Mouse (Mus musculus) liver, postnatal 0 days (tissue): ENCODE measurements at regions not wholly inside any gene's neighbourhood (a gene's known extent, or its start where the extent isn't known, plus 50 kb on each side); places are given as distances from the start of the nearest gene placed in this dataset.

Source experiments
- ATAC-seq: fragments of 200-750 bp; cut with Nextera tagmentation; 2 replicates; pipeline ENCODE4 v1.8.0; 2017; ENCODE audit warnings: mild to moderate bottlenecking, moderate library complexity
- DNase-seq: peaks from one replicate; pipeline ENCODE4 v3.0.0-alpha.2; 2016
- H3K27ac ChIP-seq: fragments of 300-500 bp; sonication (generic); 2 replicates; pipeline ENCODE4 v1.5.1; 2014; ENCODE audit warnings: antibody characterized with exemption, moderate library complexity, mild to moderate bottlenecking, low read depth
- H3K27me3 ChIP-seq: fragments of 300-500 bp; sonication (generic); 2 replicates; pipeline ENCODE4 v1.6.1; 2014; ENCODE audit warnings: low read length, control low read depth, mixed read lengths; ENCODE audit not compliant: insufficient read depth
- H3K36me3 ChIP-seq: fragments of 300-500 bp; sonication (generic); replicated peaks from 2 replicates; pipeline ENCODE4 v1.6.1; 2014; ENCODE audit warnings: mild to moderate bottlenecking, control low read depth, low read length, moderate library complexity, mixed read lengths; ENCODE audit not compliant: insufficient read depth
- H3K4me1 ChIP-seq: fragments of 300-500 bp; sonication (generic); 2 replicates; pipeline ENCODE4 v1.6.1; 2014; ENCODE audit warnings: antibody characterized with exemption, mild to moderate bottlenecking, control low read depth; ENCODE audit not compliant: insufficient read depth
- H3K4me2 ChIP-seq: fragments of 300-500 bp; sonication (generic); 2 replicates; pipeline ENCODE4 v1.6.1; 2014; ENCODE audit warnings: low read depth, mild to moderate bottlenecking, low read length, moderate library complexity, mixed read lengths
- H3K4me3 ChIP-seq: fragments of 300-500 bp; sonication (generic); 2 replicates; pipeline ENCODE4 v1.5.1; 2014; ENCODE audit warnings: low read depth, low read length
- H3K9ac ChIP-seq: fragments of 300-500 bp; sonication (generic); replicated peaks from 2 replicates; pipeline ENCODE4 v1.6.1; 2014; ENCODE audit warnings: mild to moderate bottlenecking, moderate library complexity
- H3K9me3 ChIP-seq: fragments of 300-500 bp; sonication (generic); 2 replicates; pipeline ENCODE4 v1.6.1; 2016; ENCODE audit warnings: mild to moderate bottlenecking, control low read depth, low read length, mixed read lengths
- CTCF ChIP-seq: sonication (generic); IDR thresholded peaks from 2 replicates; pipeline ENCODE4 v1.5.1; 2016; ENCODE audit warnings: antibody characterized with exemption, low read depth
- EP300 ChIP-seq: IDR thresholded peaks from 2 replicates; pipeline ENCODE4 v1.6.1; 2016; ENCODE audit warnings: antibody characterized with exemption, low read depth, mild to moderate bottlenecking
- WGBS: fragments of 180-500 bp; shearing (Covaris S2); extraction: QIAGEN DNeasy Blood & Tissue Kit; methylation state at CpG from one replicate; pipeline ENCODE4 v1.1.7; 2014; ENCODE audit not compliant: insufficient replicate concordance; 5-methylcytosine and 5-hydroxymethylcytosine counted together

DNA sequence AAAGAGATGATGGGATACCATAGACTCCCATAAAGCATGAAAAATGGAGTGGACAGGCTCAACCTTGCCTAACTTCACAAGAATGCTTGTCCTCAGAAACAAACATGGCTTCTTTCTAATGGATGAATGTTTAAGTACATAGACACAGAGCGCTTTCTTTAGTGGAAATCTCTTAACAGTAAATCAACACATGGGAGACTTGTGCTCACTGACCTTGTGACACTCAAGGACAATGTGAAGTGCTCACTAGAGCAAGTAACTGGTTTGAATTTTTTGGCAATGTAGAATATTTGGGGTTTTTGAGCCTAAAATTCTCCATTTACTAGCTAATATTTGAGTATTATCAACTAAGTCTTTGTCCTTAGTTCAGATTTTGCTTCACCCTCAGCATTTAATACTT, 88.0 kb downstream of the Tent5c start:
- Histone ChIP-seq H3K9ac (no peak overlapping the region), H3K36me3 (no peaks in the 10 kb centered on the region), H3K4me2 (no peak overlapping the region), H3K27ac (no peak overlapping the region), H3K9me3 (no peaks in the 10 kb centered on the region), H3K4me3 (no peak overlapping the region), H3K4me1 (no peaks in the 10 kb centered on the region), H3K27me3 (0 out of 2 replicates have a peak, but pooled peaks cover 4% of the 10 kb centered on the region)
- ATAC-seq = no peak
- no peak for DNase-seq
- TF ChIP-seq EP300 (no peak), CTCF (no peak)
- 85% methylated on average over 1 of the region's 1 CpGs for WGBS

GRCm38 (mm10) chr3:100397491-100397890, 91.6 kb downstream of the Tent5c start:
- Histone ChIP-seq H3K9me3 (no peaks in the 10 kb centered on the region), H3K4me2 (no peak overlapping the region), H3K9ac (no peak overlapping the region), H3K27ac (no peak overlapping the region), H3K36me3 (no peaks in the 10 kb centered on the region), H3K4me1 (no peaks in the 10 kb centered on the region), H3K4me3 (no peak overlapping the region), H3K27me3 (no peaks in the 10 kb centered on the region)
- TF ChIP-seq CTCF (no peak), EP300 (no peak)
- ATAC-seq (no peak), DNase-seq (no peak)
- WGBS = 73% methylated on average over 3 of the region's 3 CpGs

- no peaks in the 10 kb centered on the region for H3K9me3 ChIP-seq
- no peaks in the 10 kb centered on the region for H3K27me3 ChIP-seq
- no peak overlapping the region for H3K4me3 ChIP-seq
- DNase-seq = peak; percentile 10
- no peak for TF ChIP-seq CTCF
- TF ChIP-seq EP300 = no peak
- no peak overlapping the region for H3K4me2 ChIP-seq
- no peak overlapping the region for H3K27ac ChIP-seq
- no peak for ATAC-seq
- WGBS = 51% methylated on average over 9 of the region's 9 CpGs
- no peaks in the 10 kb centered on the region for H3K36me3 ChIP-seq
- H3K9ac ChIP-seq = no peak overlapping the region
- H3K4me1 ChIP-seq = no peaks in the 10 kb centered on the region
Observed at GRCm38 (mm10) chr3:100394911-100395604, 94.1 kb downstream of the Tent5c start.

GRCm38 (mm10) chr3:100393956-100394355, 95.2 kb downstream of the Tent5c start:
- Histone ChIP-seq H3K4me3 (no peak overlapping the region), H3K27ac (no peak overlapping the region), H3K27me3 (no peaks in the 10 kb centered on the region), H3K4me2 (no peak overlapping the region), H3K4me1 (no peaks in the 10 kb centered on the region), H3K9me3 (no peaks in the 10 kb centered on the region), H3K36me3 (no peaks in the 10 kb centered on the region), H3K9ac (no peak overlapping the region)
- ATAC-seq (no peak), DNase-seq (peak; percentile 4)
- WGBS = 73% methylated on average over 1 of the region's 1 CpGs
- TF ChIP-seq EP300 (no peak), CTCF (no peak)

DNA sequence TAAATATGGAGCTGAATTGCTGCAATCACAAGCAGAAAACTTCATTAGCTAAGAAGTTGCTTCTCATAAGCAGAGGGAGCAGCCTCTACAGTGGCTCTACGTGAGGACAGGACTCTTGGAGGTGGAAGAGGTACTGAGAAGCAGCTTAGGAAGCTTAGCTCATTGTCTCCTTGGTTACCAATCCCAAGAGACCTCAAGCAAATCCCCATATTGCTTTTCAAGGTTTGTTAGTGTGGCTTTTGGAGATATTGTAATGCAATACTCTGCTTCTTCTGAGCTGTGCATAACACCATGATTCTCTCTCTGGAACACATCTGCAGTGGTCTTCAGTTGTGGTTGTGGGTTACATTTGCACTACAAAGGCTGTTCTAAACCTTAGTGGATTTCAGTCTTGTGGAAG, 106.9 kb downstream of the Tent5c start:
- ATAC-seq = no peak
- 55% methylated on average over 1 of the region's 1 CpGs for WGBS
- no peak for DNase-seq

GRCm38 (mm10) chr3:100381363-100381762, 107.8 kb downstream of the Tent5c start:
- no peak for DNase-seq

More for the DNA sequence above, 106.9 kb downstream of the Tent5c start:
- TF ChIP-seq EP300 (no peak), CTCF (no peak)
- Histone ChIP-seq H3K4me1 (no peaks in the 10 kb centered on the region), H3K36me3 (no peaks in the 10 kb centered on the region), H3K9me3 (no peaks in the 10 kb centered on the region), H3K4me3 (no peak overlapping the region), H3K27ac (no peak overlapping the region), H3K4me2 (no peak overlapping the region), H3K9ac (no peak overlapping the region), H3K27me3 (no peaks in the 10 kb centered on the region)

More at GRCm38 (mm10) chr3:100381363-100381762, 107.8 kb downstream of the Tent5c start:
- no peak overlapping the region for H3K27ac ChIP-seq
- no peak overlapping the region for H3K9ac ChIP-seq
- H3K4me2 ChIP-seq = no peak overlapping the region
- H3K27me3 ChIP-seq = no peaks in the 10 kb centered on the region
- no peak for ATAC-seq
- no peaks in the 10 kb centered on the region for H3K9me3 ChIP-seq
- H3K4me1 ChIP-seq = no peaks in the 10 kb centered on the region
- H3K4me3 ChIP-seq = no peak overlapping the region
- 66% methylated on average over 2 of the region's 2 CpGs for WGBS
- TF ChIP-seq CTCF = no peak
- TF ChIP-seq EP300 = no peak
- no peaks in the 10 kb centered on the region for H3K36me3 ChIP-seq
